Mouse (Mus musculus): ENCODE measurements around the gene Hist1h4i.
A peak's percentile ranks its signal among the peaks of the same experiment; 100 is the strongest.

Gene Hist1h4i

GRCm38 (mm10) chr13:22009642-22010041 lies 31.5 kb downstream of the Hist1h4i start, which contains the start of gene Prss16:
TSS of gene Prss16 (minus strand) at chr13:22009742.
- no peak for DNase-seq (ENCODE audit: inconsistent ontology term)

GRCm38 (mm10) chr13:22008707-22009106 lies 32.5 kb downstream of the Hist1h4i start:
- no peak for DNase-seq (ENCODE audit: inconsistent ontology term)

- no peak for DNase-seq (ENCODE audit: inconsistent ontology term)
Measured at GRCm38 (mm10) chr13:22007872-22008271, 33.3 kb downstream of the Hist1h4i start.

GRCm38 (mm10) chr13:22007121-22007510 lies 34.0 kb downstream of the Hist1h4i start:
- no peak for DNase-seq (ENCODE audit: inconsistent ontology term)

DNA sequence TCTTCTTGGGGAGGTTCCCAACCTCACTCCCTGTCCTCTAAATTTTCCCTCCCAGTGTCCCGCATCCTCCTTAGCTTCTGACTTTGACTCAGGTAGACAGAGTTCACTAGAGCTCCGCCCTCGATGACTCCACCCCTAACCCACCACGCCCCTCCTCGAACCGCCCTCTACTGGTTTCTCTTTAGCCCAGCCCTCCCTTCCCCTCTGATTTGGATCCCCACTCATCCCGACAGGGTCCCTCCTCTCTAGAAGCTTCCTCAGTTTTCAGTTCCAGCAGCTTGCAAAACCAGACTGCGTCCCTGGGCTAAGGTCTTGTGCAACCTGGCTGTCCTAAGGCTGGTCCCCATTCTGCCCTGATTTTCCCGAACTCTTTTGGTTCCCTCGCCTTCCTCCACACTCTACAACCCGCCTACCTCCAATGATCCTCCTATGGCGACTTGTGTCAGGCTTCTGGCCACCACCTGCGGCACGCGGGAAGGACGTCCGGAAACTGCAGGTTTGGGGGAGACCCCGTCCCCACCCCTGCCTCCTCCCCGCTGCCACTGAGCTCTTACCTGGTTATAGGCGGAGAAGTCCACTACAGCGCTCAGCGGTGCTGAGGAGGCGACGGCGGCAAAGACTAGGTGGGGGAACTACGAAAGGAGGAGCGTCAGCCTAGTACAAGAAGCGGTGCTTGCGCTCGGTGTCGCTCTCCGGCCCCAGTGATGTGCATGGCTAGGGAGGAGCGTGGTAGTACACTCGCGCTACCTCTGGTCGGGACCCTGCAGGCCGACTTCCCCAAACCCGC lies 34.6 kb downstream of the Hist1h4i start:
- DNase-seq (ENCODE audit: inconsistent ontology term), result peak; percentile 70

DNA sequence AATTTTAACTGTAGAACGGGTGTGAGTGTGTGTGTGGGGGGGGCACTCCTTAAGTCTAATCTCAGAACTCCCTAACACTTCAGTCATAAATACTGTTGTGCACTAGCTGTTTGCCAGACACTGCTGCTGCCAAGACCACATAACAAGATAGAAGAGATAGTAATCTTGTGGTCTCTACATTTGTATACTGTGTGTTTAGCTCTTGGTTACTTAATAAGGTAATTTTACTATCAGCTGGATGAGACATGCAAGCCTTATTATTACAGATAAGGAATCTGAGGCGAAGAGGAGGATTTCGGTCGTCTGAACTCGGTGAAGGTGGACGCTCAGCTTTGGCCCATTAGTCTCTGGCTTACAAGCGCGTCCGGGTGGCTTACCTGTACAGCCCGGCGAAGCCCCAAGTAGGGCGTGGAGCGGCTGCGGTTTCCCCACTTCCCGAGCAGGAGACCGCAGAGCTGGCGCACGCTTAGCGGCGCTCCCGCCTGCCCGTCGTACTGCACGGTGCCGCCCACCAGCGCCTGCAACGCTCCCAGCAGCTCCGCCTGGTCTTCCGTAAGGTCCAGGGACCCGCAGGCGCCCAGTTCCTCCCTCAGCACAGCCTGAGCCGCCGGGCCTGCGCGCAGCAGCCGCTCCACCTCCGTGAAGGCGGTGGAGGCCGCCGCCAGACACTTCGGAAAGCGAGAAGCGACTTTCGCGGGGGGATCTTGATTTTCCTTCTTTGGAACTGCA lies 35.4 kb downstream of the Hist1h4i start:
- peak; percentile 61 for DNase-seq (ENCODE audit: inconsistent ontology term)

GRCm38 (mm10) chr13:22001823-22002222 lies 39.3 kb downstream of the Hist1h4i start:
- DNase-seq (ENCODE audit: inconsistent ontology term), result no peak

GRCm38 (mm10) chr13:22001346-22001745 lies 39.8 kb downstream of the Hist1h4i start:
- no peak for DNase-seq (ENCODE audit: inconsistent ontology term)

DNA sequence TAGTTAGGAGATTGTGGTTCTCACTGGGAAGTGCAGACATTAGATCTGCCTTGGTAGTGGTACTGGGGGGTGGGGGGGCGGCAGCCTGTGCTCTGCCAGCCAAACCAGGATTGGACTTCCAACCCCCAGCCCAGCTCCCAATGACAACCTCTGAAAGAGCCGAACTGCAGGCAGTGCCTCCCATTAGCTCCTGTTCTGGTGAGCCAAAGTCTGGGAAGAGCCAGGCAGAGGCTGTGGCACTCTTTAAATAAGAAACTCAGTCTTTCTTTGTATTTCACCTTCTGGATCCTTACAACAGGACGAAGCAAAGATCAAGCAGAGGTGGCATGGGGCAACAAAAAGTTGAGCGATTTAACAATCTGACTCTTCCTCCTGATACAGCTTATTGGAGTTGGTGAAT lies 42.0 kb downstream of the Hist1h4i start:
- DNase-seq (ENCODE audit: inconsistent ontology term), result no peak

DNA sequence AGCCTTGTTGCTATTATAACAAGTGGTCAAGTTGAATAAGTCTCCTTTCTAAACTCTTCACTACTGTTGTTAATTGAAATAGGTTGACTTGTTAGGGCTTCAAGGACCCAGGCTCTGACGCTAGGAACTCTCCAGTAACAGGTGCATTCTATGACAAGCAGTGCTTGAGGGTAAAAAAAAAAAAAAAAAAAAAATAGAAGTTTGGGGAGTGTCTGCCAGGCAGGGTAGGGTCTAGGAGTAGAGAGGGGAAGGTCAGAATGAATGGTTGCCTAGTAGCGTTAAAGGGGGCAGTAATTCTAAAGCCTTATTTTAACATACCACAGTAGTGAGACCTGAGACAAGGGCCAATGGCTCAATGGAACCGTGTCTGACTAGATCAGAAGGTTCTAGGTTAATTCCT lies 42.8 kb downstream of the Hist1h4i start:
- DNase-seq (ENCODE audit: inconsistent ontology term), result no peak

DNA sequence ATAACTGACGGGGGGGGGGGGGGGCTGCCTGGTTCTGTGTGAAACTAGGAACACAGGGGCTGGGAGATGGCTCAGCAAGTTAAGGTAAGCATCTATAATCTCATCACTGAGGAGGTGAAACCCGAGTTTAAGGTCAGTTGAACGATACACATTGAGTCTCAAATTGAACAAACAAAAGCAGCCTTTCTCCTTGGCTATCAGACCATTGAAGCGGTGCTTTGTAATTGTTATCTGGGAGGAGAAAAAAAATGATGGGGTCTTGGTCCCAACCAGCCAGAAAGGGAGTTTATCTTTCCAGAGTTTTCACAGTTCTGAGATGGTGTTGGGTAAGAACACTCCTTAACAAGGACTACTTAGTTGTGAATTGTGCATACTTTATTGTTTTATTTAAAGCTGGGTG lies 43.3 kb downstream of the Hist1h4i start:
- DNase-seq (ENCODE audit: inconsistent ontology term), result no peak

DNA sequence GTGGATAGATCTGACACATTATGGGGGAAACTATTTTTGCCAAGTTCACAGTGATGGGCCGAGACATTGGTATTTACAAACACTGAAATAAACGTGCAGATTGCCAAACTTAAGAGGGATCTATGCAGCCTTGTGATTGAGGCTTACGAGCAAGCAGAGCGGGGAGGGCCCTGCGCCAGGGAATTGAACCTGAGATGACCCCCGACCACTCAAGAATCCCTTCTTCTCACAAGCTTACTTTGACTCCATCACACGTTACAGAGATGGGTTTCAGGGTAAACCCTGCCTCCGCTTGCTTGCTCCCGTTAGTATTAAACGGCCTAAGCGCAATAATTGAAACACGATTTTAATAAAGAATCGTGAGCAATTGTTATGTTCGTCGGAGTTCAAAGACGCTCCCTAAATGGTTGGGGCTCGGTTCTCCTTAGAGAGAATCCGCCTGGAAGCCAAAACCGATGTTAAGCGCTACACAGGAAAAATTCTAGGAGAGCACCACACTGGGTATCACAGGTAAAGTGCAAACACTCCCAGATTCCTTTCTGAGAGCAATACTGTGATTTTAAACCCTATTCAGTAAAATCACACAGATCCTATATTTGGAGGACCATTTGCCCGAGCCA lies 43.9 kb downstream of the Hist1h4i start:
- DNase-seq (ENCODE audit: inconsistent ontology term), result peak; percentile 16

DNA sequence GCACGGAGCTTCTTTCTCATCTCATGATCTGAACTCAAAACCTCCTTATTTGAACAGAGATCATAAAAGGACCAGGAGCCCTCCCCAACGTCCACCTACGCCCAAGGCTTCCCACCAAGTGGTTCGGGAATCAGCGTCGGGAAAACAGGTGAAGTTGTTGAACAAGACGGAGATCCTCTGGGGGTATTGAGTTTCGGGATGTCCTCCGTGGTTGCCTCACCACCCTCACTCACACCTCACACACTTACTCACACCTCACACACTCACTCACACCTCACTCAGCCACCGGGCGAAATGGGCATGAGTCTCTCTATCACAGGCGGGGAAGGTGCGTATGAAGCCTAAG lies 44.3 kb downstream of the Hist1h4i start:
- DNase-seq (ENCODE audit: inconsistent ontology term), result no peak

GRCm38 (mm10) chr13:21996101-21996839 lies 44.9 kb downstream of the Hist1h4i start:
- DNase-seq (ENCODE audit: inconsistent ontology term), result peak; percentile 74

- peak; percentile 48 for DNase-seq (ENCODE audit: inconsistent ontology term)
Measured at GRCm38 (mm10) chr13:21995331-21995914, 45.7 kb downstream of the Hist1h4i start.

GRCm38 (mm10) chr13:21994896-21995295 lies 46.3 kb downstream of the Hist1h4i start:
- DNase-seq (ENCODE audit: inconsistent ontology term), result peak; percentile 38

DNA sequence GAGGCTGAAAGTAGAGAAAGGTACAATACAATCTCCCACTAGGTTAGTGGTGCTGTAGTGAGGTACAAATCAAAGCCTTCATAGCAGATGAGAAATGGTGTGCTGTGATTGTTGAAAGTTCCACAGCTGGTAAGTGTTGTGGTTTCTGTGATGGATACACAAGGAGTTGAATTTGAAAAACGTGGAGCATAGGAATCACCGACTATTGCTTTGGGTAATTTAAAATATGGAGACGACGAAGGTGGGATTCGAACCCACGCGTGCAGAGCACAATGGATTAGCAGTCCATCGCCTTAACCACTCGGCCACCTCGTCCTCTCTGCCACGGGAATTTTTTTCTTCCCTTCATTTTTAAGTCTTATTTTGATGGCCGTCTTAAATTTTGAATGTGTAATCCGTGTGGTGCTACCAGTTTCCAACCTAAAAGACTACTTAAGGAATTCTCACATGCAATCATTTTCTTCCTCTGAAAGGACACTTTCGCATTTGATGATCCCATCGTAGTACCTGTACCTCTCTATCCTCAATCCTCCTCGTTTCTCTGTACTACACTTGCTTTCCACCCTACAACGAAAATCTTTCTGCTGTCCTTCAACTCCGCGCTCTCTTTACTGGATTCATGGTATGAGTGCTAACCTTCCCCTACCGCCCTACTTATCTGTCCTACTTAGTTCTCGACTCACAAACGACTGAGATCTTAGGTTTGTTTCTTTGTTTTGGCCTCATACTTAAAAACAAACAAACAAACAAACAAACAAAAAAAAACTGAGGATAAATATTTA lies 47.0 kb downstream of the Hist1h4i start:
- DNase-seq (ENCODE audit: inconsistent ontology term), result peak; percentile 54

DNA sequence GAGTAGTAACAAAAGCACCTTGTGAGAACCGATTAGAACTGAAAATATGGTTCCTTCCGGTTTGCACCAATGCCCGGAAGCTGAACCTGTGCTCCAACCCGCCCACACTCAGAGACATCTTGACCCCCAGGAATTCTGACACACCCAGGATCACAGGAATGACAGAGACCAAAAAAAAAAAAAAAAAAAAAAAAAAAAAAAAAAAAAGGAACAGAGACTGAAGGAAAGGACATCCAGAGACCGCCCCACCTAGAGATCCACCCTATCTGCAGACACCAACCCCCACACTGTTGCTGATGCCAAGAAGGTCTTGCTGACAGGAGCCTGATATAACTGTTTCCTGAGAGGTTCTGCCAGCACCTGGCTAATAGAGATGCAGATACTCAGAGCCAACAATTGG lies 48.6 kb downstream of the Hist1h4i start:
- DNase-seq (ENCODE audit: inconsistent ontology term), result no peak
